Mouse (Mus musculus) activated CD4-positive, CD25-positive, alpha-beta regulatory T cell, adult 4 months (primary cell): ENCODE results near the gene Rnf149. TPM values are rescaled to one million over a fixed set of nuclear protein-coding genes. Genes with fewer than 3 reads are reported as not detected.
"Not testable (repeated sequence)": the region's sequence is repeated elsewhere in the genome, so short reads cannot be mapped to it uniquely, and the experiment has no call there.

Source experiments
- ATAC-seq: one replicate; pipeline ENCODE4 v1.8.0; 2017
- polyA plus RNA-seq, 2 experiments: library from polyadenylated mRNA; unstranded; fragments of 100-300 nt; shearing (Covaris generic); gene quantifications; one replicate each; pipeline ENCODE4 v1.2.1; 2017

Rnf149 gene
- polyA plus RNA-seq: 10 to 100 TPM; 19.8 to 26.7 TPM

- ATAC-seq: peak; percentile 80
Observed at GRCm38 (mm10) chr1:39577253-39577705, at the start of gene Rnf149. Gene Rnf149, minus strand, starts transcription at chr1:39577405.

- no peak for ATAC-seq
Observed at GRCm38 (mm10) chr1:39625491-39625890, 48.3 kb upstream of the Rnf149 start.

GRCm38 (mm10) chr1:39623729-39624128 is 46.5 kb upstream of the Rnf149 start:
- no peak for ATAC-seq

- no peak for ATAC-seq
Observed at GRCm38 (mm10) chr1:39623106-39623505, 45.9 kb upstream of the Rnf149 start.

- ATAC-seq: no peak
Observed at GRCm38 (mm10) chr1:39618524-39618923, 41.3 kb upstream of the Rnf149 start.

GRCm38 (mm10) chr1:39615526-39615925 is 38.3 kb upstream of the Rnf149 start:
- ATAC-seq: no peak

GRCm38 (mm10) chr1:39614462-39615279 is 37.5 kb upstream of the Rnf149 start:
- no peak for ATAC-seq

GRCm38 (mm10) chr1:39613061-39613460 is 35.9 kb upstream of the Rnf149 start:
- no peak for ATAC-seq

- ATAC-seq: no peak
Observed at GRCm38 (mm10) chr1:39612491-39612890, 35.3 kb upstream of the Rnf149 start.

GRCm38 (mm10) chr1:39608534-39608933 is 31.3 kb upstream of the Rnf149 start:
- no peak for ATAC-seq

GRCm38 (mm10) chr1:39602477-39602876 is 25.3 kb upstream of the Rnf149 start:
- ATAC-seq: no peak

- no peak for ATAC-seq
Observed at GRCm38 (mm10) chr1:39598726-39599125, 21.5 kb upstream of the Rnf149 start.

- ATAC-seq: not testable (repeated sequence)
Observed at GRCm38 (mm10) chr1:39597135-39597534, 19.9 kb upstream of the Rnf149 start.

- no peak for ATAC-seq
Observed at GRCm38 (mm10) chr1:39593836-39594235, 16.6 kb upstream of the Rnf149 start.

GRCm38 (mm10) chr1:39592090-39592489 is 14.9 kb upstream of the Rnf149 start:
- ATAC-seq: no peak

GRCm38 (mm10) chr1:39591557-39591956 is 14.4 kb upstream of the Rnf149 start:
- ATAC-seq: not testable (repeated sequence)

- no peak for ATAC-seq
Observed at GRCm38 (mm10) chr1:39590193-39590592, 13.0 kb upstream of the Rnf149 start.

- no peak for ATAC-seq
Observed at GRCm38 (mm10) chr1:39585416-39585815, 8.2 kb upstream of the Rnf149 start.

- no peak for ATAC-seq
Observed at GRCm38 (mm10) chr1:39583173-39583572, 6.0 kb upstream of the Rnf149 start.

- ATAC-seq: no peak
Observed at GRCm38 (mm10) chr1:39581215-39581614, 4.0 kb upstream of the Rnf149 start.

GRCm38 (mm10) chr1:39579139-39579538 is 1.9 kb upstream of the Rnf149 start:
- ATAC-seq: no peak

- no peak for ATAC-seq
Observed at GRCm38 (mm10) chr1:39578446-39578845, 1.2 kb upstream of the Rnf149 start.

GRCm38 (mm10) chr1:39576431-39577243 is 568 bp downstream of the Rnf149 start:
- peak; percentile 29 for ATAC-seq
